Comparison of ENCODE assay signal across 19 mouse cellular contexts in the genomic region with DNA sequence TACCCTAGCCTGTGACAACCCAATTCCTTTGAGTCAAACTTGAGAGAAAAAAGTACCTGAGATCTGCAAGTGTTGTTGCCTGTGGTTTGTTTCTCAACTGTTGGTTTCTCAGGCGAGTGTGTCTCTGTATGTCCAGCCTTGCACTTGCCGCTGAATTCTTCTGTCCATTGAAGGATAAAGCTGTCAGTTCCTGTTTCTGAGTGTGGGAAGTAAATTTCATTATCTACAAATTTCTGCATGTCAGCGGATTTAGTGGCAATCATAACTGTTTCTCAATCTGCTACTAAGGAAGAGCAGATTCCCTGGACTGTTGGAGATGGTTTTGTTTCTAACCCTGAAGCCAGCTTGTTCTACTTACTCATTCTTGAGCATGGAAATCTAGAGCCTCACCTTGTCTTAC. TPM values are rescaled to one million over a fixed set of nuclear protein-coding genes. Genes with fewer than 3 reads are reported as not detected.
DNase-seq lines count a peak whose midpoint lies in the region; ATAC-seq and TF ChIP-seq lines count a peak whose summit lies in the region.
"Had no signal": no experiment of that assay in that cellular context is flagged by ENCODE, and none has a peak within 500 bp of the region (broad histone marks: within the 10 kb centered on the region; RNA-seq: fewer than 3 reads in every experiment).

No protein-coding gene starts in this region.

- H3K36me3 ChIP-seq in liver, embryonic 16.5 days (ENCODE audit: control insufficient read depth, insufficient read depth): no peaks in the 10 kb centered on the region
- 0 out of 2 replicates have a peak, but pooled peaks cover 3% of the 10 kb centered on the region for H3K36me3 ChIP-seq in liver, embryonic 12.5 days
- H3K36me3 ChIP-seq: embryonic facial prominence, embryonic 15.5 days; hindbrain, embryonic 15.5 days had no signal

- H3K4me2 ChIP-seq in liver, embryonic 16.5 days (ENCODE audit: low read depth, low read length): no peak overlapping the region
- no peak overlapping the region for H3K4me2 ChIP-seq in liver, embryonic 12.5 days
- H3K4me2 ChIP-seq: embryonic facial prominence, embryonic 15.5 days; hindbrain, embryonic 15.5 days had no signal

- 18% methylated on average over 3 of the region's 3 CpGs for WGBS in liver, embryonic 16.5 days (ENCODE audit: insufficient replicate concordance)
- WGBS in liver, embryonic 12.5 days (ENCODE audit: insufficient replicate concordance): 31% methylated on average over 3 of the region's 3 CpGs

- TF ChIP-seq CTCF in gastrocnemius, adult 2 months (IDR thresholded peaks at IDR 0.05): no peak

- no peak overlapping the region for H3K4me3 ChIP-seq in gastrocnemius, adult 2 months
- H3K4me3 ChIP-seq in liver, embryonic 16.5 days (ENCODE audit: low read depth, low read length): no peak overlapping the region
- H3K4me3 ChIP-seq in liver, embryonic 12.5 days: no peak overlapping the region
- H3K4me3 ChIP-seq: embryonic facial prominence, embryonic 15.5 days; erythroblast, embryonic 14.5 days; forebrain, embryonic 10.5 days; hindbrain, embryonic 15.5 days had no signal

- peaks cover 5% of the 10 kb centered on the region for H3K4me1 ChIP-seq in liver, embryonic 16.5 days (ENCODE audit: control insufficient read depth, low read depth, low read length)
- H3K4me1 ChIP-seq in liver, embryonic 12.5 days: peaks cover 31% of the 10 kb centered on the region

- intact Hi-C loops in gastrocnemius, adult 2 months (cut with DNase I): no loop called here

- H3K27me3 ChIP-seq in liver, embryonic 16.5 days (ENCODE audit: control insufficient read depth, insufficient read depth, low read depth, low read length): no peaks in the 10 kb centered on the region
- peaks cover 8% of the 10 kb centered on the region; the same call in 1 of the 2 replicates for H3K27me3 ChIP-seq in liver, embryonic 12.5 days (replicated peaks)
- H3K27me3 ChIP-seq: CH12.LX; embryonic facial prominence, embryonic 15.5 days; hindbrain, embryonic 15.5 days had no signal

- DNase-seq in gastrocnemius, adult 2 months: no peak
- DNase-seq in gastrocnemius, adult 8-10 months (ENCODE audit: low spot score in 2 of 2): no peak
- DNase-seq in MEL-GATA-1-ER (ENCODE audit: extremely low read depth, low read depth): peak; percentile 21
- DNase-seq in layer of hippocampus, postnatal 10 days (ENCODE audit: low spot score in 2 of 2): no peak
- DNase-seq in urinary bladder, postnatal 10 days (ENCODE audit: low spot score): no peak
- DNase-seq: adrenal gland, postnatal 14 days; cerebellum, adult 9-11 months; cerebellum, postnatal 36 days; gastrocnemius, postnatal 10 days; heart, postnatal 14 days had no signal

- peak overlapping the region; percentile 92 for H3K27ac ChIP-seq in gastrocnemius, adult 2 months
- peak overlapping the region; percentile 5; the same call in 1 of the 2 replicates for H3K27ac ChIP-seq in liver, embryonic 16.5 days (ENCODE audit: low read length)
- H3K27ac ChIP-seq in liver, embryonic 12.5 days: no peak overlapping the region
- H3K27ac ChIP-seq: embryonic facial prominence, embryonic 15.5 days; forebrain, embryonic 10.5 days had no signal

- no peak overlapping the region for H3K9ac ChIP-seq in liver, embryonic 16.5 days (ENCODE audit: low read depth, low read length)
- H3K9ac ChIP-seq in liver, embryonic 12.5 days: no peak overlapping the region
- H3K9ac ChIP-seq: embryonic facial prominence, embryonic 15.5 days; hindbrain, embryonic 15.5 days had no signal

- no peaks in the 10 kb centered on the region for H3K9me3 ChIP-seq in liver, embryonic 16.5 days (replicated peaks; ENCODE audit: control insufficient read depth, low read length)
- no peaks in the 10 kb centered on the region for H3K9me3 ChIP-seq in liver, embryonic 12.5 days (replicated peaks)
- H3K9me3 ChIP-seq: embryonic facial prominence, embryonic 15.5 days; forebrain, embryonic 10.5 days; hindbrain, embryonic 15.5 days had no signal

- no peak for ATAC-seq in liver, embryonic 16.5 days (ENCODE audit: low read depth)
- ATAC-seq in liver, embryonic 12.5 days: no peak
- peak; percentile 80 for ATAC-seq in megakaryocyte, adult 5-6 weeks (ENCODE audit: poor library complexity, severe bottlenecking)
- ATAC-seq: intestine, embryonic 16.5 days had no signal

RNA-seq across cellular contexts. Expression of gene Itsn1, which starts 32.7 kb away (rescaled TPM):
- total RNA-seq in gastrocnemius, adult 2 months (2021): 10 to 100 TPM; 60.2 to 66.1 TPM
- 10 to 100 TPM; 64.0 to 77.0 (median 70.7) TPM for total RNA-seq in gastrocnemius, adult 8-10 months (2022)
- 54.1 and 54.7 TPM in 2 replicates for polyA plus RNA-seq in liver, embryonic 16.5 days (2015; fragmentation: Nextera tagmentation; extraction: Ambion mirVana)
- polyA plus RNA-seq in liver, embryonic 12.5 days (2016; fragmentation: Nextera tagmentation; extraction: Ambion mirVana): 47.5 and 52.3 TPM in 2 replicates
- total RNA-seq in megakaryocyte, adult 5-6 weeks (2015): 12.0 and 15.6 TPM in 2 replicates
- total RNA-seq in megakaryocyte, adult 5-6 weeks (2017): 12.5 and 24.2 TPM in 2 replicates
- 100 to 1,000 TPM; 145 to 159 TPM for total RNA-seq in layer of hippocampus, postnatal 10 days (2021)

RNA-seq across cellular contexts. Expression of gene Cryzl1, which starts 33.0 kb away (rescaled TPM):
- 10 to 100 TPM; 17.7 to 18.1 TPM for total RNA-seq in gastrocnemius, adult 2 months (2021)
- 10 to 100 TPM; 13.2 to 19.2 (median 15.8) TPM for total RNA-seq in gastrocnemius, adult 8-10 months (2022)
- polyA plus RNA-seq in liver, embryonic 16.5 days (2015; fragmentation: Nextera tagmentation; extraction: Ambion mirVana): 31.5 and 34.6 TPM in 2 replicates
- 40.3 and 40.9 TPM in 2 replicates for polyA plus RNA-seq in liver, embryonic 12.5 days (2016; fragmentation: Nextera tagmentation; extraction: Ambion mirVana)
- 61.0 and 73.7 TPM in 2 replicates for total RNA-seq in megakaryocyte, adult 5-6 weeks (2015)
- 66.0 and 69.4 TPM in 2 replicates for total RNA-seq in megakaryocyte, adult 5-6 weeks (2017)
- total RNA-seq in layer of hippocampus, postnatal 10 days (2021): 10 to 100 TPM; 78.9 to 94.2 TPM
